Mouse (Mus musculus) olfactory bulb, adult 2 months (tissue): ENCODE data around the gene Unc119.

ENCODE experiments used
- CTCF ChIP-seq: fragments of 200-500 bp; IDR thresholded peaks from 2 replicates; pipeline ENCODE4 v1.5.1; 2012; ENCODE audit warnings: low read depth, mild to moderate bottlenecking, low read length, moderate library complexity; ENCODE audit not compliant: insufficient read depth
- POLR2A ChIP-seq: fragments of 200-500 bp; IDR thresholded peaks from 2 replicates; pipeline ENCODE4 v1.6.1; 2012; ENCODE audit warnings: mild to moderate bottlenecking, low read depth, low read length, moderate library complexity; ENCODE audit not compliant: insufficient read depth

- TF ChIP-seq CTCF, result no peak
- TF ChIP-seq POLR2A, result no peak
Measured at GRCm38 (mm10) chr11:78386508-78387043, 43.3 kb downstream of the Unc119 start, which contains the start of gene Foxn1.
